Mouse (Mus musculus) small intestine, adult 2 months (tissue): ENCODE data around the gene Wnt10a.

Experiments
- CTCF ChIP-seq: fragments of 200-500 bp; IDR thresholded peaks from 2 replicates; pipeline ENCODE4 v1.5.1; 2012; ENCODE audit warnings: low read depth, mild to moderate bottlenecking, control low read depth, inconsistent platforms, low read length, moderate library complexity, mixed read lengths; ENCODE audit not compliant: insufficient replicate concordance, insufficient read length; ENCODE audit errors: extremely low read depth
- POLR2A ChIP-seq: fragments of 200-500 bp; IDR thresholded peaks from 2 replicates; pipeline ENCODE4 v1.6.1; 2012; ENCODE audit warnings: low read depth, mild to moderate bottlenecking, control low read depth, inconsistent platforms, low read length, moderate library complexity

GRCm38 (mm10) chr1:74783554-74783953 is 7.8 kb upstream of the Wnt10a start:
- TF ChIP-seq CTCF (no peak), POLR2A (no peak)
